Mouse (Mus musculus) embryonic fibroblast, embryonic 13.5 days (primary cell): Measurements from ENCODE around the gene Lypd9. TPM values are rescaled to one million over a fixed set of nuclear protein-coding genes. Genes with fewer than 3 reads are reported as not detected.
"Not testable (repeated sequence)": the region's sequence is repeated elsewhere in the genome, so short reads cannot be mapped to it uniquely, and the experiment has no call there.

Experiments used
- H3K27ac ChIP-seq: 2 replicates; pipeline ENCODE4 v1.5.1; 2012; ENCODE audit warnings: low read length, control low read depth, inconsistent platforms; ENCODE audit not compliant: insufficient read depth
- H3K4me1 ChIP-seq: 2 replicates; pipeline ENCODE4 v1.6.1; 2011; ENCODE audit warnings: low read length; ENCODE audit not compliant: control insufficient read depth, insufficient read depth
- H3K4me3 ChIP-seq: 2 replicates; pipeline ENCODE4 v1.5.1; 2011; ENCODE audit warnings: mild to moderate bottlenecking, control low read depth, low read length; ENCODE audit not compliant: insufficient read depth
- CTCF ChIP-seq: IDR thresholded peaks from 2 replicates; pipeline ENCODE4 v1.5.1; 2011; ENCODE audit warnings: mild to moderate bottlenecking, control low read depth, low read length, moderate library complexity, borderline replicate concordance; ENCODE audit not compliant: insufficient read depth
- POLR2A ChIP-seq: IDR thresholded peaks from 2 replicates; pipeline ENCODE4 v1.6.1; 2011; ENCODE audit warnings: low read depth, mild to moderate bottlenecking, control low read depth, low read length, moderate library complexity
- polyA plus RNA-seq: library from polyadenylated mRNA; stranded (reverse); fragments of >200 nt; gene quantifications from 2 replicates; pipeline ENCODE4 v1.2.4, GENCODE M21; 2011; ENCODE audit warnings: low read depth; ENCODE audit not compliant: missing spikeins, insufficient read length

Gene Lypd9
- not detected in 2 replicates for polyA plus RNA-seq

- no peak within 1 kb of the TSS for H3K27ac ChIP-seq
Observed at GRCm38 (mm10) chr11:58452759-58453158, at the start of gene Lypd9. Gene Lypd9 (minus strand): TSS chr11:58452923.

GRCm38 (mm10) chr11:58502472-58502871 is 49.7 kb upstream of the Lypd9 start, which contains the start of gene Olfr331:
Gene Olfr331 (minus strand): TSS chr11:58502572.
- H3K4me3 ChIP-seq, H3K27ac ChIP-seq, H3K4me1 ChIP-seq: not testable (repeated sequence)

More at GRCm38 (mm10) chr11:58452759-58453158, at the start of gene Lypd9:
- no peak for TF ChIP-seq POLR2A
- no peak for TF ChIP-seq CTCF
- Histone ChIP-seq H3K4me1 (peaks cover 2% of the 10 kb centered on the region; the same call in 1 of the 2 replicates), H3K4me3 (no peak within 1 kb of the TSS)

DNA sequence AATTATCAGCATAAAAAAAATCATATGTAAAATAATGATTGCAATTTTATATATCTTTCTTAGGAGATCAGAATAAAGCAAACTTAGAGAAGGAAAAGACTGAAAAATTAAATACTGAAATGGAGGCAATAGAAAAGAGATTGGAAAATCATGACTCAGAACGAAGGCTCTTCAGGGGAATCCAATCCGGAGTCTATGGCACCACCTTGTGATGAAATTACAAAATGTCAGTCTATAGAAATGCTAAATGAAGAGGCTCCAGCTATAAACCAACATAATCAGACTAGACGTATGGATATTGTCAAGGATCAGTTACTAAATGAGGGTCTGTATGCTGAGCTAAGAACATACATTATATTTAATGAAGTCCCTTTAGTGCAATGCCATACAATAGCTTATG is 46.6 kb upstream of the Lypd9 start:
- H3K4me1 ChIP-seq: no peaks in the 10 kb centered on the region
- no peak overlapping the region for H3K4me3 ChIP-seq
- TF ChIP-seq CTCF (no peak), POLR2A (no peak)
- H3K27ac ChIP-seq: no peak overlapping the region

GRCm38 (mm10) chr11:58498761-58499160 is 46.0 kb upstream of the Lypd9 start:
- H3K4me3 ChIP-seq: no peak overlapping the region
- H3K27ac ChIP-seq: no peak overlapping the region

DNA sequence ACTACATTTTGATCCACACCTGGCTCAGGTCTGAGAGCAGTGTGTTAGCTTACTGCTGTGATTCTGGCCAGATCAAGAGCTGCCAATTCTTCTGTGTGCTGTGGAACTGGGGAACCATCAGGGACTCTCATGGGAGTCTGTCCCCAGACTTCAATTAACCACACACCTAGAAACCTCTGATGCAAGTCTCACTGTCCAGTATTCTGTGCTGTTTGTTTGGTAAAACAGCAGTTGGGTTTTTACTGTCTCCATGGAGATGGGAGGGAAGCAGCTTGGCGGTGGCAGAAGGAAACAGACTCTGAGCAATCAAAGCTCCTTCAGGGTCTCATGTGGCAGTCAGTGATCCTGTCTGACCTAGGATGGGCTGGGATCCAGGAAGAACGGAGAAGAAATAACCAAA is 39.7 kb upstream of the Lypd9 start, which contains the start of gene Olfr332:
Gene Olfr332, minus strand, starts transcription at position 101 of the 400 bp plus-strand sequence.
- no peak within 1 kb of the TSS for H3K4me3 ChIP-seq
- H3K4me1 ChIP-seq: no peaks in the 10 kb centered on the region
- no peak for TF ChIP-seq POLR2A
- TF ChIP-seq CTCF: no peak
- H3K27ac ChIP-seq: no peak within 1 kb of the TSS

More at GRCm38 (mm10) chr11:58498761-58499160, 46.0 kb upstream of the Lypd9 start:
- TF ChIP-seq CTCF: no peak
- TF ChIP-seq POLR2A: no peak
- no peaks in the 10 kb centered on the region for H3K4me1 ChIP-seq

GRCm38 (mm10) chr11:58462170-58462569 is 9.4 kb upstream of the Lypd9 start, which contains the start of gene Olfr30:
Gene Olfr30 (minus strand): TSS chr11:58462270.
- H3K27ac ChIP-seq: no peak within 1 kb of the TSS
- H3K4me1 ChIP-seq: no peaks in the 10 kb centered on the region
- TF ChIP-seq CTCF (no peak), POLR2A (no peak)
- no peak within 1 kb of the TSS for H3K4me3 ChIP-seq

DNA sequence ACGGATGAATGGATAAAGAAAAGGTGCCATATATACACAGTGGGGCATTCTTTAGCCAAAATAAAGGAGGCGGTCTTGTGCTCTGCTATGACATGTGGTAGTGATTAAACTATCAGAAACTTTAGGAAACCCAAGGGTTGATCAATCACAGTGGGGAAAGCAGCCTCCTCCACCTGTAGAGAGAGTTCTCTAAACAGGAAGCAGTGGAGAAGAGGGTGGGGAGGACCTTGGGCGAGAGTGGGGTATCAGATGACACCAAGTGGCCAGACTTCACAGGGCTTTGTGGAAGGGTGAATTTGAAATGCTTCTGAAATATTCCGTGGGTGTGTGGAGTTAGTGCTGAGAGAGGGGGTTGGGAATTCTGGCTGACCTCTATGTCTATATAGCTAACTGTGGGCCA is 869 bp upstream of the Lypd9 start:
- TF ChIP-seq POLR2A: no peak
- TF ChIP-seq CTCF: no peak
- peaks cover 2% of the 10 kb centered on the region; the same call in 1 of the 2 replicates for H3K4me1 ChIP-seq
- no peak overlapping the region for H3K27ac ChIP-seq
- no peak overlapping the region for H3K4me3 ChIP-seq

DNA sequence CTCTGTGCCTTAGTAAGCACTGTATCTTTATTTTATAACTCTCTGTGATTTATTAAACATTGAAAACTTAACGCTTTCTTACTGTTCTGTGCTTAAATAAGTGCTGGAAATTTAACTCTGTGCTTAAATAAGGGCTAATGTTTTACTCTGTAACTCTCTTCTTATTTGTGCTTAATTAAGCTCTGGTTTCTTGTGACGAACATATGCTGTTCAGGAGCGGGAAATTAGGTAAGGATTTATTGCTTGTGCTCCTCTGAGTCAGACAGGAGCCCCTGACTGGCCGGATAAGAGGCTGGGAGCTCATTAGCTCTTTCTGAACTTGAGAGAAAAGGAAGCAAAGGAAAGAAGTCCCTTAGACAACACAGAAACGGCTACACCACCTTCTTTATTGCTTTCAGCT is 14.9 kb downstream of the Lypd9 start:
- Histone ChIP-seq H3K4me3 (no peak overlapping the region), H3K4me1 (no peaks in the 10 kb centered on the region), H3K27ac (no peak overlapping the region)
- TF ChIP-seq POLR2A: no peak
- no peak for TF ChIP-seq CTCF

DNA sequence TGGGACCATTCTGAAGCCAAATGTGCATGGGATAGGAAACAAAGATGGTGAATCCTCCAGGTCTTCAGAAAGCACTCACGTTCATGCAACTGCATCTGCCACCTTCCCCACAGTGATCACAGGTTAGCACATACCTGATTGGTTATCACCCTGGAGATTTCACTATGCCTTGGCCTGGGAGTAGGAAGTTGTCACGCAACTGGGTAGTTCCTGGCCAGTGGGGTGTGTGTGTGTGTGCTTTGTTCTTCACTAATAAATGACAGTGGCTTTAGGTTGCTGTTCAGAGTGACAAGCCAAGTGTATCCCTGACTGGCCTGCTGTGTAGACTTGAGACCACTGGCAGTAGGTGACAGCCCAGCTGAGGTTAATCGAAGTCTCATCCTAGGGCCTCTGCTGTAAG is 20.5 kb downstream of the Lypd9 start, which contains the start of gene Gm12253:
Gene Gm12253, plus strand, starts transcription at position 301 of the 400 bp plus-strand sequence.
- Histone ChIP-seq H3K4me3 (no peak within 1 kb of the TSS), H3K4me1 (no peaks in the 10 kb centered on the region), H3K27ac (no peak within 1 kb of the TSS)
- TF ChIP-seq CTCF (no peak), POLR2A (no peak)

DNA sequence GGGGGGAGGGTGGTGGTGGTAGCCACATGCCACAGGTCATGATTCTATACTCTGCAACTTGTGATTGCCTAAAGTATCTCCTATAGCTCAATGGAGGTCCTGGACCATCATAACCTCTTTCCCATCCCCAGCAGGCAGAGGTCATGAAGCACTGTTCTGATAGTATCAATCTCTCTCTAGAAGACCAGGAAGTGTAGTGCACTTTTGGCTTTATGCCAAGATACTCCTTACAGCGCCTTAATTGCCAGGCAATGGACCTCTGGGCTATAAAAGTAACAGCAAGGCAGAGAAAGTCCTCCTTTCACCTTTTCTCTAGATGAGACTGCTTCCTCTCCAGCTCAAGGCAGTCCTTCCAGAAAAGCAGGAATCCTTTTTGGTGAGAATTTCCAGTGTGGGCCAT is 31.9 kb downstream of the Lypd9 start, which contains the start of gene 1810065E05Rik:
Gene 1810065E05Rik, plus strand, starts transcription at position 297 of the 400 bp plus-strand sequence.
- H3K27ac ChIP-seq: no peak within 1 kb of the TSS
- H3K4me1 ChIP-seq: peaks cover 6% of the 10 kb centered on the region
- TF ChIP-seq CTCF (no peak), POLR2A (no peak)
- H3K4me3 ChIP-seq: no peak within 1 kb of the TSS
